Mouse (Mus musculus): ENCODE data around the gene Dpf3.

Dpf3 gene

DNA sequence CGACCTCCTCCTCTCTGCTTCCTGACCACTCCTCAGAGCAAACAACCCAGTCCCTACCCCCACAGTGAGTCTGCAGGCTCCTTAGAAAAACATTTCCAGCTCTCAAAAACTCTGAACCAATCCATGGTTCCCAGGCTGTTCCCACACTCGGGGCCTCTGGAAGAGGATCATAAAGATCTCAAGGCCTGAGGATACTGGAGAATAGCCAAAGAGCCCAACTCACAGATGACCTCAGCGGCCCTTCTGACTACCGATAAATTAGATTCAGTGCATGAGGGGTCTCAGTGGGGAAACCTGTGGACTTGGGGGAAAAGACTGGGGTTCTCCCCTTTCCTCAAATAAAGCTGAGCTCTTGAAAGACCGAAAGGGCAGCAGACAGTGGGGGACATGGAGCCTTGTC lies 277.2 kb downstream of the Dpf3 start:
- no peak for DNase-seq

GRCm38 (mm10) chr12:83209461-83209860 lies 278.1 kb downstream of the Dpf3 start:
- DNase-seq: no peak

- no peak for DNase-seq
Measured at GRCm38 (mm10) chr12:83208841-83209240, 278.7 kb downstream of the Dpf3 start.

DNA sequence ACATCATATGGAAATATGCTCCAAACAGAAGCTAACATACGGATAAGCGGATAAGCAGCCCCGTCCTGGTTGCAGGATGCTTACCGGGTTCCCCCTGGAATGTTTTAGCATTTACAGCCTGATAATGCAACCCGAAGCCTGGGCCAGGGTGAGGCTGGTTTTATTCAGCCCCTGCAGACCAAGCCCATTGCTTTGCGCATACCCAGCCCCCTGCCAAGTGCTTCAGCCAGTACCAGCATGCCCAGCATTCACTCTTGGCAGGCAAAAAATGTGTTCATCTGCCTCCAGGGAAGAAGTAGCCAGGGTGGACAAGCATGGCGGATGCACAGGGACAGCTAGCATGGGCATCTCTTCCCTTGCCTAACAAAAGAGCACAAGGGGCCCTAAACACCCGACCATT lies 279.5 kb downstream of the Dpf3 start:
- DNase-seq: no peak

GRCm38 (mm10) chr12:83207481-83207880 lies 280.0 kb downstream of the Dpf3 start:
- DNase-seq: no peak

DNA sequence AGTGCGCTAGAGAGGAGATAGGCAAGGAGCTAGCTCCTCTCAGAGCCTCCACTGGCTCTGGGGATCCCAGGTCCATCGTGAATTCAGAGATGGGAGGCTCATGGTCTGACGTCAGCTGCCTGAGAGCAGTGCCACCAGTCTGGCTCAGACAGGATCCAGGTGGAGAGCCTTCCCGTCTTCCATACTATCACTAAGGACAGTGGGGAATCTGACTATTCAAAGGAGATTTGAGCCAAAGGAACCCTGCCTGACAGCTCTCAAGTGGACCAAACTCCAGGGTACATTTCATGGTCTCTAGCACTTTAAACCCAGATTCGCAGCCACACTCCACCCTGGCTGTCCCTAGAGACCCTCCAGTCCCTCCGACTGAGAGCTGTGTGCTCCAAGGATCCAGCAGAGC lies 280.6 kb downstream of the Dpf3 start:
- DNase-seq: no peak

- DNase-seq: no peak
Measured at GRCm38 (mm10) chr12:83204361-83204760, 283.2 kb downstream of the Dpf3 start.

- DNase-seq: no peak
Measured at GRCm38 (mm10) chr12:83201674-83202073, 285.8 kb downstream of the Dpf3 start.

DNA sequence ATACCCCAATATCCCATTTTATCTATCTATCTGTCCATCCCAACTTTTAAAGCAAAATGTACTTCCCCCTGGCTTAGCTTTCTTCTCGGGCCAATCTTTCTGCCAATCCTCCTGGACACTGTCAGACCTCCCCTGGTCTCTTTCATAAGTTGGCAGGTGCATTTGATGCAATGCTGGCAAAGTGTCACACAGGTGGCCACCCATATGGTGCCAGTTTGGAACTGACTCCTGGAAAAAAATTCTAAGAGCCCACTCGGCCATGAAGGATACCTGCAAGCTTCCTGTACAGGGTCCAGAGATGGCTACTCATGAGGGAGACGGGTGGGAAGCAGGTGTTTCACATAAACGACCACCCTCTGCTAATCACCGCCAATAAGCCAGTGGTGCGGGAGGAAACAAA lies 307.0 kb downstream of the Dpf3 start:
- DNase-seq: no peak

- DNase-seq: no peak
Measured at GRCm38 (mm10) chr12:83179860-83180259, 307.7 kb downstream of the Dpf3 start.

DNA sequence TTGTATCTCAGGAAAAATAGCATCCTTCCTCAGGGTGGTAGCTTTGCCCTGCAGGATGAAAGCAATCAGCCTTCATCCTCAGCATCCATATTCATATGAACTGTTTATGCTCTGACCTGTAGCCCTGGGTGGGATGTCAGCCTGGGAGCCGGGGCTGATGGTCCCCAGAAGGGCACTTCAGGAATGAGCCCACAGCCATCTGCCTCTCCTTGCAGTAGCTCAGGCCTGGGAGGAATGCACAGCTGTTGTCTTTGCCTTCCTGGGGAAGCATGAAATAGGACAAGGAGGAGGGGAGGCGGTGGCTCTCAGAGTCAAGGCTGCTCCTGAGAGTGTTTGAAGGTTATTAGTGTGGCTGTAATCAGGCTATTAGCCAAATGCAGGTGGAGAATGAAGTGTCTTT lies 308.7 kb downstream of the Dpf3 start:
- DNase-seq: no peak

DNA sequence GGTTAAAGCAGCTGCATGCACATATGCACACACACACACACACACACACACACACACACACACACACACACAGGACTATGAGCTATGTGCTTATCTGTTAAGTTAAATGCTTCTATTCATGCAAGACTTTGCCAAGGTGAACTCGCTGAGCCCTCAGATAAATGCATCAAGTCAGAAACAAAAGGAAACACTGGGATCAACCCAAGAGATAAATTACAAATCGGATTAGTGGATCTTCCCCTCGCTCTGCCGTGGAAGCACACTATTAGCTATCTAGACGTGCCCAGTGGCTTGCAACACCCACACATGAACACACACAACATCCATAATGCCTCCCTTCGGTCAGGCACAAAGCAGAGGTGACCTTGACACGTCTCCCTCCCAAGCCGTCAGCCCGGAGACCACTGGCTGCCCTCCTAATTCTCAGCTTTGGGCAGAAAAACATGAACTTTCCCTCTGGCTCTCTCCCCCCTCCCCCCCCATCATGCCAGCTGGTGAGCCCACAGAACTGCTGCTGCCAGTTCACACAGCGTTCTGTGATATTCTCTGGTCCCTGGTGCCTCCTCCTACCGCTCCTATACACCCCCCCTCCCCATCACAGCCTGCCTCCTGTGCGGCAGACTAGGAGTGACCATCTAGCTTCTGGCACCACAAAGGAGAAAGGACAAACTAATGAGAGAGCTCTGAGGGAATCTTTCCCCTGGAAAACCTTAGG lies 317.9 kb downstream of the Dpf3 start:
- DNase-seq: no peak

GRCm38 (mm10) chr12:83168310-83168709 lies 319.2 kb downstream of the Dpf3 start:
- no peak for DNase-seq

- no peak for DNase-seq
Measured at GRCm38 (mm10) chr12:83165058-83165457, 322.5 kb downstream of the Dpf3 start.

Measured in thymus, postnatal 36 days (tissue).